Mouse (Mus musculus) lung, adult 2 months (tissue): ENCODE measurements around the gene Oprd1. TPM values are rescaled to one million over a fixed set of nuclear protein-coding genes. Genes with fewer than 3 reads are reported as not detected.

Experiments used
- DNase-seq: peaks from one replicate; pipeline ENCODE4 v3.0.0; 2022
- H3K4me1 ChIP-seq: fragments of 200-500 bp; 2 replicates; pipeline ENCODE4 v1.6.1; 2011; ENCODE audit warnings: low read length; ENCODE audit not compliant: control insufficient read depth, insufficient read depth
- H3K4me3 ChIP-seq: fragments of 200-500 bp; replicated peaks from 2 replicates; pipeline ENCODE3; 2011; ENCODE audit warnings: low read depth, mild to moderate bottlenecking, control low read depth, low read length; ENCODE audit errors: extremely low read depth
- CTCF ChIP-seq: fragments of 200-500 bp; IDR thresholded peaks from 2 replicates; pipeline ENCODE4 v1.5.1; 2011; ENCODE audit warnings: mild to moderate bottlenecking, low read length, control low read depth; ENCODE audit not compliant: insufficient read depth
- POLR2A ChIP-seq: fragments of 200-500 bp; IDR thresholded peaks from 2 replicates; pipeline ENCODE4 v1.6.1; 2011; ENCODE audit warnings: low read depth, mild to moderate bottlenecking, control low read depth, low read length, borderline replicate concordance; ENCODE audit errors: extremely low read depth
- WGBS: fragments of 180-500 bp; shearing (Covaris S2); methylation state at CpG from one replicate; pipeline ENCODE4 v1.1.7; 2018; 5-methylcytosine and 5-hydroxymethylcytosine counted together
- polyA plus RNA-seq: library from polyadenylated mRNA; depleted of rRNA; stranded (reverse); fragments of >200 nt; gene quantifications from 2 replicates; pipeline ENCODE4 v1.2.3, GENCODE M21; 2012

The Oprd1 gene
- polyA plus RNA-seq, 1 experiment, result 0.11 TPM

DNA sequence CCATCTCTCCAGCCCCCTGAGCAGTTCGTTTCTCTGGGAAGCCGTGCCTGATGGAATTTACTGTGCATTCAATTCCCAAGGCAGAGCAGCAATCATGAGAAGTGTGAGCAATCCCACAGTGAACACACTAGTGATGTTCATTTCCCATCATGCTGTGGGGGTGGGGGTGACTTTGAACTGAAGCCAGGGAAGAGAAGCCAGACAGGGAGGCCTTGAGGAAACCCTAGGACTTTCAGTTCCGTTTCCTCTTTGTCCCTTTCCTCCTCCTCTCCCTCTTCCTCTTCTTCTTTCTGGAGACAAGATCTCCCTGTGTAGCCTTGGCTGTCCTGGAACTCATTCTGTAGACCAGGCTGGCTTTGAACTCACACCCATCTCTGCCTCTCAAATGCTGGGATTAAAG is 23.1 kb upstream of the Oprd1 start:
- TF ChIP-seq POLR2A (no peak), CTCF (no peak)
- H3K4me3 ChIP-seq, result no peak overlapping the region
- H3K4me1 ChIP-seq, result no peaks in the 10 kb centered on the region
- WGBS, result 82% methylated on average over 3 of the region's 3 CpGs
- DNase-seq, result no peak

DNA sequence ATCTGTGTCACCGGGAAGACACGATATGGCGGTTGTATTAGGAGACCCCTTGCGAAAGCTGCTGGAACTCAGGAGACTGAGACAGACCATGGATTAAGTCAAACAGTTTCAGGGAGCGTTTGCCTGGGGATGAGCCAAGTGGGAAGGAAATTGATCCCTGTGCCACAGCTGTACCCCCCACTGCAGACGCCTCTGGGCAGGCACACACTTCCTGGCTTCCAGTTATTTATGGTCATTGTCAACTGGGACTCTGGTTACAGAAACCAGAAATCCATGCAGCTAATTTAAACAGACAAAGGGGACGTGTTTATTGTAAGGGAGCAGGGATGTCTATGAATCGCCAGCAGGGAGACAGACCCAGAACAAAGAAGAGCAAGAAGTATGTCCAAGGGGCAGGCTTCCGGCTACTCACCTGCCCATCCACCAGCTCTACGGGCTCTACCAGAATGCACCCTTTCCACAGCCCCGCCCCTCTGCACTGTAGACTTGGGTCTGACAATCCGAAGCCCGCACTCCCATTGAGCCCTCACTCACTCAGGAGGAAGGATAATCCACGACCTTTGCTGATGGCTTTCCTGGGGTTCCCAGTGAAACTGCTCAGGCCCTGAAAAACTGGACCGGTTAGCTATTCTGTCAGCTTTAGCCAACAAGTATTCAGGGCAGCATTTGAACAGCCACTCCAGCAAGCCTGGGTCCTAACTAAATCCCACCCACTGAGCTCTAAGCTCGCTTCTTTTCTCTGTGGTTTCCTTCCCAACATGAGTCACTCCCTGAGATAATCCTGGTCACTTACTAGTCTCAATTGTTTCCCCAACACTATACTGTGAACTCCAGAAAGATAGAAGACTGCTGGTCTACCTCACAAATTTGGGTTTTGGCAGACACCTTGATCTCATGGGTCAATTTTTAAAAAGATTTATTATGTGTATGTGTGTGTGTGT is 22.3 kb upstream of the Oprd1 start:
- DNase-seq, result no peak
- Histone ChIP-seq H3K4me3 (no peak overlapping the region), H3K4me1 (no peaks in the 10 kb centered on the region)
- TF ChIP-seq POLR2A (no peak), CTCF (no peak)
- 55% methylated on average over 16 of the region's 16 CpGs for WGBS

DNA sequence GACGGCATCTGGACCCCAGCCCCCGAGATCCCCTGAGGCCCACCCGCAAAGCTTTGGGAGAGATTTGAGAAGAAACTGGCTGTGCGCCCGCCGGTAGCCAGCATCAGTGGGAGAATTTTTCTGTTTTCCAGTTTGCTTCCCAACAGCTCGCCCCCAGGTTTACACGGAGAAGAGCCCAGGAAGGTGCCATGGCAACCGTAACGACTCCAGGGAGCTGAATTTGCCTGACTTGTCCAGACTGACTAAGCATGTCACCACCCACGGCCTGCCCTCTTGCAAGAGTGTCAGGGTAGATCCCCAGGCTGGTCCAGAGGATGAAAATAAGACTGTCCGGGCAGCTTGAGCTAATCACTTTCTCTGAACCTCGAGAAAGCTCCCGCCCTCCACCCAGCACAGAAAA is 21.4 kb upstream of the Oprd1 start:
- Histone ChIP-seq H3K4me3 (no peak overlapping the region), H3K4me1 (no peaks in the 10 kb centered on the region)
- TF ChIP-seq CTCF (no peak), POLR2A (no peak)
- no peak for DNase-seq
- WGBS, result 67% methylated on average over 14 of the region's 14 CpGs

DNA sequence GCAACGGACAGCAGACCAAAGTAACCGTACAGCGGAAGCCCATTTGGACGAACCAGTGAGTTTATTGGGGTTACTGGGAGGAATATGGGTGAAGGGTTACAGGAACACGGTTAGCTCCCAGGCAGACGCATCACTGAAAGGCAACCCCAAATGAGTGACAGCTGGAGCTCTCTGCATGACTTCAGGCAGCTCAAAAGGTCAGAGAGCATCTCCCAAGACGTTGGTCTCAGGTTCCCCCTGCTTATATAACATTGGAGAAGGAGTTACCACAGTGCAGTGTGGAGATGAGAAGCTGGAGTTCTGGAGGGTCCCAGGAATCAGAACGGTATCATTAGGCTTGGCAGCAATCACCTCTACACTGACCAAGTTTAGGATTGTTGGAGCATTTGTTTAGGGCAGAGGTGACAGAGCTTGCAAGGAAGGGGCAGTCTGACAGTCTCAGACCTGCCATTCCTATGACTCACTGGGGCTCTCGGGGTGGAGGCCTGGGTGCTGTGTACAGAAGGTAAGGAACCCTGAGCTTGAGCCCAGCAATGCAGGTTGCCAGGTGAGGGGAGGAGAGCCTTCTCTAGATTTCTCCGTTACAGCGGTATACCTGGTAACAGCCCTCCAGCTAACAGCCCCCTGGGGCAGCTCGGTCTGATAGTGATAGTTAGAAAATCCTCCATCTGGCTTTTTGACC is 12.8 kb upstream of the Oprd1 start:
- H3K4me3 ChIP-seq, result no peak overlapping the region
- no peak for TF ChIP-seq POLR2A
- H3K4me1 ChIP-seq, result no peaks in the 10 kb centered on the region
- 61% methylated on average over 12 of the region's 12 CpGs for WGBS
- DNase-seq, result no peak

DNA sequence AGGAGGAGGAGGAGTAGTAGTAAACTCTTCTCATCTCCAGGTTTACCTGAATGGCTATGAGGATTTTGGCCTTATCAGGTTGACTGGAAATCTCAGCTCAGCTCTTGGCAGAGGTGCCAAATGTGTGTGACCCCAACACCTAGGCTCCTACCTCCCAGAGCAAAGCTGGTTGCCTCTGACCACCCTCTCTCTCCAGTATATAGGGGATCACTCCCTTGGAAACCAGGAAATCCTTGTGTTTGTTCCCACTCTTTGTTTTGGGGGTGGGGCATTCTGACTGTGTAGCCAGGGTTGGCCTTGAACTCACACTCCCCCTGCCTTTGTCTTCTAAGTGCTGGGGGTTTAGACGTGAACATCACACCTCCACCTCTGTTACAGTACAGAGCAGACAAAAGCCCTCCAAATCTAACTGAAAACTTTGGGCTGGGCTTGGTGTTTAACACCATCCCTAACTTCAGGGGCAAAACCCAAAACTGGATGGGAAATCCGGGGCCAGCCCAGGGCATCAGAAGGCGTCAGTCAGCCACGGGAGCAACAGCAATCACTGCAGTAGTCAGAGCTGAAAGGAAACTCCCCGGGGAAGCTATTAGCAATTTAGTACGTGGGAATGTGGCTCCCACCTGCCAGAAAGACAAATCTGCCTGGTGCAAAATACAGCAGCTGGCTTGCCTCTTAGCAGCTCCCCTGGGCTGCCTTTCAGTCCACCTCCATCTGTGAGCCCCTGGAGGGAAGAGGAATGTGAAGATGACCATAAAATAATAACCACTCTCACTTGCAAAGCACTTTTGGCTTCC is 10.8 kb upstream of the Oprd1 start:
- no peak for TF ChIP-seq POLR2A
- no peak for TF ChIP-seq CTCF
- Histone ChIP-seq H3K4me3 (no peak overlapping the region), H3K4me1 (no peaks in the 10 kb centered on the region)
- 17% methylated on average over 6 of the region's 6 CpGs for WGBS
- DNase-seq, result no peak

DNA sequence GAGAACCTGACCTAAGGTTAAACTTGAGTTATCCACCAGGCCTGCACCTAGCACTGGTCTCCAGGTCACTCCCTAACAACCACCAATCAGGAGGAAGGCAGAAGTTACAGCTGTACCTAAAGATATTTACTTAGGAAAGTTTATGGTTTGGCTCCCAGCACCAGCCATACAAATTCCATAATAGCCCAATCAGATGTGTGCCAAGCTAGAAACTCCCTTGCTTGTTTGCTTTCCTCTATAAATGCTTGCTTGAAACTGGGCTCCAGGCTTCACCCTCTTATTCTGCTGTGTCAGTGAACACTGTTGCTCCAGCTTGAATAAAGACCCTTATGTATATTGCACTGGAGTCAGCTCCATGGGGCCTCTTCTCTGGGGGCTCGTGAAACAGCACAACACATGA is 7.4 kb upstream of the Oprd1 start:
- 44% methylated on average over 1 of the region's 1 CpGs for WGBS
- TF ChIP-seq POLR2A, result no peak
- no peak for TF ChIP-seq CTCF

DNA sequence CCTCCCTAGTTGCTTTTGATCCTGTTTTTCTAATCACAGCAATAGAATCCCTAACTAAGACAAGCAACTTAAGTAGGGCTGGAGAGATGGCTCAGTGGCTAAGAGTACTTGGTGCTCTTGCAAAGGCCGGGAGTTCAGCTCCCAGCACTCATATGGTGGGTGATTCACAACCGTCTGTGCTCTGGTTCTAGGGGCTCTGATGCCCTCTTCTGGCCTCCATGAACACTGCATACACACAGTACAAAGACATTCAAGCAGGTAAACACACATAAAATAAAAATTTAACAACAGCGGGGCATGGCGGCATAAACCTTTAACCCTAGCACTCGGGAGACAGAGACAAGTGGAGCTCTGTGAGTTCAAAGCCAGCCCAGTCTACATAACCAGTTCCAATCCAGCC is 1.9 kb upstream of the Oprd1 start:
- no peaks in the 10 kb centered on the region for H3K4me1 ChIP-seq
- WGBS, result 68% methylated on average over 5 of the region's 5 CpGs
- no peak overlapping the region for H3K4me3 ChIP-seq
- no peak for DNase-seq
- TF ChIP-seq POLR2A (no peak), CTCF (no peak)

More for the DNA sequence above, 7.4 kb upstream of the Oprd1 start:
- H3K4me1 ChIP-seq, result no peaks in the 10 kb centered on the region
- H3K4me3 ChIP-seq, result no peak overlapping the region
- no peak for DNase-seq

DNA sequence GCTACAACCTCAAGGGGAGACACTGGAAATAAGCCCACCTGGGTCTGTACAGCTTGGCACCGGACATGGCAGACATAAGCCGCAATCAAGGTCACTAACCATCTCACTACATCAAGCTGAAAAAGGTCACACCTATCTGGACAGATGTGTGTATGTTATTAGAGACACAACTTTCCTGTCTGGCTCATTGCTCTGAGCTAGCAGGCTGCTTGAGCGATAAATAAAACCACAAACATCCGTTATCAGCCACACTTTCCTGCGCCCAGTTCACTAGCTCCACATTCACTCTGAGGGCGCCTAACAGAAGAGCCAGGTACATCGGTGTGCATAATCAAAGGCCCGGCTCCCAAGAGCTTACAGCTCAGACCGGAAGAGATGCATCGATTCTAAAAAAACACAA is 806 bp upstream of the Oprd1 start:
- no peaks in the 10 kb centered on the region for H3K4me1 ChIP-seq
- WGBS, result 24% methylated on average over 10 of the region's 10 CpGs
- TF ChIP-seq POLR2A (no peak), CTCF (no peak)
- H3K4me3 ChIP-seq, result no peak overlapping the region
- no peak for DNase-seq

DNA sequence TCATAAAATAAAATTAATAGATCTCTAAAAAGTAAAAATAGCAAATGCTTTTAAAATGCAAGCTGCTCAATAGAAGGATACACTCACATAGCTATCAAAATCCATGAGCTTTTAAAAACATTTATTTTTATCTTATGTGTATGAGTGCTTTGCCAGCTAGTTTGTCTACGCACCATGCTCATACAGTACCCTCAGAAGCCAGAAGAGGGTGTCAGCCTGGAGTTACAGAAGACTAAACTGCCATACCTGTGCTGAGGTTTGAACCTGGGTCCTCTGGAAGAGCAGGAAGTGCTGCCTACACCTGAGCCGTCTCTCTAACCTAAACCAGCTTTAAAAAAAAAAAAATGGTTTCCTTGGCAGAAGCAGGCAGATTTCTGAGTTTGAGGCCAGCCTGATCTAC is 5.6 kb downstream of the Oprd1 start:
- 83% methylated on average over 2 of the region's 2 CpGs for WGBS
- no peak for DNase-seq
- TF ChIP-seq POLR2A (no peak), CTCF (no peak)
- Histone ChIP-seq H3K4me1 (no peaks in the 10 kb centered on the region), H3K4me3 (no peak overlapping the region)
